Mouse (Mus musculus) intestine, postnatal 0 days (tissue): Measurements from ENCODE around the gene Cdyl. TPM values are rescaled to one million over a fixed set of nuclear protein-coding genes. Genes with fewer than 3 reads are reported as not detected.

Source experiments
- ATAC-seq: fragments of 200-750 bp; cut with Nextera tagmentation; 2 replicates; pipeline ENCODE4 v1.8.0; 2017; ENCODE audit warnings: mild to moderate bottlenecking, moderate TSS enrichment, moderate library complexity
- H3K27ac ChIP-seq: fragments of 300-500 bp; sonication (generic); 2 replicates; pipeline ENCODE4 v1.5.1; 2014; ENCODE audit warnings: mild to moderate bottlenecking, low read depth, low read length, moderate library complexity
- H3K27me3 ChIP-seq: fragments of 300-500 bp; sonication (generic); replicated peaks from 2 replicates; pipeline ENCODE4 v1.6.1; 2014; ENCODE audit warnings: low read length, mixed read lengths; ENCODE audit not compliant: control insufficient read depth, insufficient read depth
- H3K36me3 ChIP-seq: fragments of 300-500 bp; sonication (generic); 2 replicates; pipeline ENCODE4 v1.6.1; 2014; ENCODE audit warnings: mild to moderate bottlenecking, moderate library complexity; ENCODE audit not compliant: control insufficient read depth, insufficient read depth
- H3K4me1 ChIP-seq: fragments of 300-500 bp; sonication (generic); replicated peaks from 2 replicates; pipeline ENCODE4 v1.6.1; 2014; ENCODE audit warnings: antibody characterized with exemption, low read length, mixed read lengths; ENCODE audit not compliant: control insufficient read depth, insufficient read depth
- H3K4me2 ChIP-seq: fragments of 300-500 bp; sonication (generic); replicated peaks from 2 replicates; pipeline ENCODE4 v1.6.1; 2014; ENCODE audit warnings: low read depth, mild to moderate bottlenecking, moderate library complexity
- H3K4me3 ChIP-seq: fragments of 300-500 bp; sonication (generic); 2 replicates; pipeline ENCODE4 v1.5.1; 2014; ENCODE audit warnings: low read depth, low read length
- H3K9ac ChIP-seq: fragments of 300-500 bp; sonication (generic); 2 replicates; pipeline ENCODE4 v1.6.1; 2014; ENCODE audit warnings: mild to moderate bottlenecking, low read depth, low read length
- H3K9me3 ChIP-seq: fragments of 300-500 bp; sonication (generic); 2 replicates; pipeline ENCODE4 v1.6.1; 2016; ENCODE audit warnings: mixed run types; ENCODE audit not compliant: control insufficient read depth
- CTCF ChIP-seq: sonication (generic); IDR thresholded peaks from 2 replicates; pipeline ENCODE4 v1.5.1; 2016; ENCODE audit warnings: low read depth, mild to moderate bottlenecking, control low read depth, antibody characterized with exemption, moderate library complexity
- WGBS: fragments of 180-500 bp; shearing (Covaris S2); extraction: QIAGEN DNeasy Blood & Tissue Kit; methylation state at CpG from one replicate; pipeline ENCODE4 v1.1.7; 2014; 5-methylcytosine and 5-hydroxymethylcytosine counted together
- polyA plus RNA-seq: library from polyadenylated mRNA; unstranded; fragments of >200 nt; fragmentation: Nextera tagmentation; extraction: Ambion mirVana; gene quantifications from 2 replicates; pipeline ENCODE4 v1.2.1, GENCODE M21; 2015

The Cdyl gene
- polyA plus RNA-seq, 1 experiment from 2014 or later: 6.4 TPM

DNA sequence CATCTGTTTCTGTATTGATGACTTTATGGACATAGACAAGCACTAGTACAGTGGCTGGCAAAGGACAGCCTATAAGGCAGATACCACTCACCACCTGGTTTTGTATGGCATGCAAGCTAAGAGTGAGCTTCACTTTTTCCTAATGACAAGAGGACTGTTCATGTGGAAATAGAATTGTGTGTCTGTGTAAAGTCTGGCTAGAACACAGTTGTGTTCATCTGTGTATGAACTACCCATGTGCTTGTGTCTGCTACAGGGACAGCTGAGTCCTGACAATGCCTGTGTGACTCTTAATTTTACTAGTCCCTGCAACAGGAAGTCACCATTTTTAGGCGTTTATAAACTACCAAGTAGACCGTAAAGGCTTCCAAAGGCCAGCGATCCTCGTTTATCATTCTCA, 158.4 kb downstream of the Cdyl start:
- Histone ChIP-seq H3K27me3 (no peaks in the 10 kb centered on the region), H3K27ac (no peak overlapping the region), H3K4me2 (no peak overlapping the region), H3K4me1 (no peaks in the 10 kb centered on the region), H3K36me3 (peaks cover 12% of the 10 kb centered on the region), H3K4me3 (no peak overlapping the region), H3K9me3 (no peaks in the 10 kb centered on the region), H3K9ac (no peak overlapping the region)
- no peak for TF ChIP-seq CTCF
- 74% methylated on average over 4 of the region's 4 CpGs for WGBS
- ATAC-seq: no peak

DNA sequence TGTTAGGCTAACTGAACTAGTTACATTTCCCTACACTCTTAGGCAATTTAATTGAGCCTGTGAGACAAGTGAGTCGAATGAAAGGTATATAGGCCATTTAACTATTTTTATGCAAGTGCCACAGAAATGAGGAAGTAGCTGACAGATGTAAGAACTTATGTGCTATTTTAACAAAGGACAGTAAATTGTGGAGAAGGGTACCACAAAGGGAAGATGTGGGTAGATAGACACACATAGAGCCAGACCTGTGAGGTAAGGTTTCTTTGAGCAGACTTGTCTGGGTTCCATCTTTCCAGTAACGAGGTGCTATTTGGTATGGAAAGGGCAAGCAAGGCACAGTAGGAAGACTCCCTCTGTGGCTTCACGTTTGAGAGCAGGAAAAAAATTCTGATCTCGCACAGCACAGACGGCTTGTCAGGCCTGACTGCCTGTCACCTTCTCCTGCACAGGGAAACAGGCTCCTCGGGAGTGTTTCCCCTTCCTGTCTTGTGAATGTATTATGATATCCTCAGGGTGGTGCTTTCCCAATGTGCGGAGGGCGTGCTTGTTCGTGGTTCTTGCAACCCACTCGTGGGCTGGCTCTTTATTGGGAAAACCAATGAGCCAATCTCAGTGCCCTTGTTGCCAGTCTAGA, 162.3 kb downstream of the Cdyl start:
- Histone ChIP-seq H3K27me3 (no peaks in the 10 kb centered on the region), H3K27ac (no peak overlapping the region), H3K9ac (no peak overlapping the region), H3K4me3 (no peak overlapping the region), H3K4me2 (no peak overlapping the region), H3K9me3 (no peaks in the 10 kb centered on the region), H3K36me3 (peaks cover 8% of the 10 kb centered on the region), H3K4me1 (no peaks in the 10 kb centered on the region)
- WGBS: 82% methylated on average over 10 of the region's 10 CpGs
- ATAC-seq: no peak
- TF ChIP-seq CTCF: no peak

DNA sequence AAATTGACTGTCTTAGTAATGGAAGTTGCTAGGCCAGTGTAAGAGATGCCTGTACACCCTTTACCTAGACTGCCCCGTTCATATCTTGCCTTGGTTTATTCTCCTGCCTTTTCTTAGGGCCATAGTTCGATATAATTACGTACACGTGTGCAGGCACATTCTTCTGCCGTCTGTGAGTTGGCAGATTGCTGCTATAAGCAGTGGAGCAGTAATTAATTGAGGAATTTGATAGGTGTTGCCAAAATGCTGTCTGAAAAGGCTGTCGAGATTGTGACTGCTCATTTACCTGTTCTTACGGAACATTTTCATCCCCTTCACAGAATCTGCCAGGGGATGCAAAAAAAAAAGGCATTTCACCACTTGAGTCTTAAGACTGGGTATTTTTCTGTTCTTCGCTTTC, 163.2 kb downstream of the Cdyl start:
- WGBS: 77% methylated on average over 8 of the region's 8 CpGs
- Histone ChIP-seq H3K4me2 (no peak overlapping the region), H3K9me3 (no peaks in the 10 kb centered on the region), H3K27ac (no peak overlapping the region), H3K4me1 (no peaks in the 10 kb centered on the region), H3K27me3 (no peaks in the 10 kb centered on the region), H3K4me3 (no peak overlapping the region), H3K9ac (no peak overlapping the region), H3K36me3 (peaks cover 8% of the 10 kb centered on the region)
- no peak for ATAC-seq
- TF ChIP-seq CTCF: no peak

DNA sequence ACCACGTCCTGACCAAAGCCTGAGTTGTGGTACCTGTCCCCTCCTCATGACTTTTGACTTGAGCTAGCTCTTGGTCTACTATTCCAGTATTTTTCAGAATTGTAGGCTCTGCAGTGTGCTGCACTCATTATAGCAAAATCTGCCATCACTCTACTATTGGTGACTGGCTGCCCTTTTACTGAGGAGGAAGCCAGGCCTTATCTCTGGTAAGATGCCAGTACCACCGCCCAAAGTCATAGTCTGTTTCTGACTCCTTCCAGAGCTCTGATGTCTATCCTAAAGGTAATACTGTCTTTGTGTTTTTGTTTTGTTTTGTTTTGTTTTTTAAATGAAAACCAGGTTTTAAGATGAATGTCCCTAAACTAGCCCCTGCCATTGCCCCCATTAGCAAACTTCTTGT, 166.0 kb downstream of the Cdyl start:
- Histone ChIP-seq H3K4me1 (no peaks in the 10 kb centered on the region), H3K27me3 (no peaks in the 10 kb centered on the region), H3K4me3 (no peak overlapping the region), H3K27ac (no peak overlapping the region), H3K36me3 (peaks cover 6% of the 10 kb centered on the region; the same call in 1 of the 2 replicates), H3K9ac (no peak overlapping the region), H3K4me2 (no peak overlapping the region), H3K9me3 (no peaks in the 10 kb centered on the region)
- no peak for ATAC-seq
- 80% methylated on average over 2 of the region's 2 CpGs for WGBS
- TF ChIP-seq CTCF: no peak

DNA sequence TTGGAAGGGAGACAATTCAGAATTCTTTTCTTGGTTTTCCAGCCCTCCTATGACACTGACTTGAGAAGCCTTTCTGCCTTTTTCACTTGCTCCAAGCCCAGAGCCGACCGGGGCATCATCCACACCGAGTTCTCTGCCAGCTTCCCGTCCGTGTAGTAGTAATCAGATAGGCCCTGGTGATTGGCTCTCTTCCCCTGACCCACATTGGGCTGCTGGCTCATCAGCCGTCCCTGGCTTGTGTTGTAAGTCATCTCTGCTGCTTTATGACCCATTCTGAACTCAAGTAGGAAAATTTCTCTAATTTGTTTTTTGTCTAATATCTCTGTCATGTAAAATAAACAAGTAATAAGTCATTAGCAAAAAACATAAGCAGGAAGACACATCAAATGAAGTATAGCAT, 173.0 kb downstream of the Cdyl start:
- Histone ChIP-seq H3K27ac (no peak overlapping the region), H3K4me2 (no peak overlapping the region)

DNA sequence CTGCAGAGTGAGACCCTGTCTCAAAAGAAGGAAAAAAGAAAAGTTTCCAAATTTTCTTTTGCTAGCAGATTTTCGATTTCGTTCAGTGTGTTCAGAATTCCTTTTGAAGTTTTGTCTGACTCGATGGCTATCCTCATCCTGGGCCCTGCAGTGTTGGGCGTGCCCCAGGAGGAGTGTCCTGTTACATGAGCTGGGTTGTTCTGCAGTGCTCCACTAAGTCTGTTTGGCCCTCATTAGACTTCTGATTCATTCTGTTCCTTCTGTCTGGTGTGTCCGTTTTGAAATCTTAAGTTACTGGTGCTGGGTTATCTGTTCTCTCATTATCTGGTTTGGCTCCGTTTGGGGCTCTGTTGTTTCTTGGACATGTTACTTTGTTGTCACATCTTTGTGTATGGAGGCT, 174.3 kb downstream of the Cdyl start:
- Histone ChIP-seq H3K36me3 (no peaks in the 10 kb centered on the region), H3K9ac (no peak overlapping the region), H3K27ac (no peak overlapping the region), H3K4me1 (no peaks in the 10 kb centered on the region), H3K27me3 (no peaks in the 10 kb centered on the region), H3K4me3 (no peak overlapping the region), H3K9me3 (no peaks in the 10 kb centered on the region), H3K4me2 (no peak overlapping the region)
- TF ChIP-seq CTCF: no peak
- 51% methylated on average over 6 of the region's 6 CpGs for WGBS
- no peak for ATAC-seq

More for the DNA sequence above, 173.0 kb downstream of the Cdyl start:
- Histone ChIP-seq H3K9me3 (no peaks in the 10 kb centered on the region), H3K36me3 (no peaks in the 10 kb centered on the region), H3K9ac (no peak overlapping the region), H3K4me3 (no peak overlapping the region), H3K4me1 (no peaks in the 10 kb centered on the region), H3K27me3 (no peaks in the 10 kb centered on the region)
- 63% methylated on average over 6 of the region's 6 CpGs for WGBS
- ATAC-seq: no peak
- TF ChIP-seq CTCF: no peak
